Mouse (Mus musculus): ENCODE results near the gene Ube4a.

DNA sequence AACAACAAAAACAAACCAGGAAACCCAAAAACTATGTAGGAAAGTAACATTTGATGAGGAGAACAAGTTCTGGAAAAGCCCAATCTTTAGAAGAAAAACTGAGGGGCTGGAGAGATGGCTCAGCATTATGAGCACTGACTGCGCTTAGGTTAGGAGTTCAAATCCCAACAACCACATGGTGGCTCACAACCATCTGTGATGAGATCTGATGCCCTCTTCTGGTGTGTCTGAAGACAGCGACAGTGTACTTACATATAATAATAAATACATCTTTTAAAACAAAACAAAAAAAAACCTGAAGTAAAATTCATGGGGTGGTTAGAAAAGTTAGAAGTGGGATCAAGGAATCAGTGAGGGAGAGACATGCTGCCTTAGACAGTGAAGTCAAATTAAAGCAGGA is 43.9 kb downstream of the Ube4a start:
- TF ChIP-seq POLR2A (IDR thresholded peaks at IDR 0.05; ENCODE audit: control insufficient read depth, low read depth, low read length) (no peak), CTCF (IDR thresholded peaks at IDR 0.05; ENCODE audit: control insufficient read depth, insufficient read depth, insufficient replicate concordance, low read depth, low read length) (no peak)

Data from testis, adult 2 months (tissue).